Mouse (Mus musculus) liver, embryonic 16.5 days (tissue): Measurements from ENCODE around the gene Ppm1h. TPM values are rescaled to one million over a fixed set of nuclear protein-coding genes. Genes with fewer than 3 reads are reported as not detected.

Experiments used
- ATAC-seq: fragments of 200-750 bp; cut with Nextera tagmentation; 2 replicates; pipeline ENCODE4 v1.8.0; 2017; ENCODE audit warnings: low read depth, mild to moderate bottlenecking, moderate number of reproducible peaks, moderate library complexity
- H3K27ac ChIP-seq: fragments of 300-500 bp; sonication (generic); 2 replicates; pipeline ENCODE4 v1.5.1; 2014; ENCODE audit warnings: mild to moderate bottlenecking, low read length
- H3K27me3 ChIP-seq: fragments of 300-500 bp; sonication (generic); 2 replicates; pipeline ENCODE4 v1.6.1; 2014; ENCODE audit warnings: low read depth, low read length, mixed read lengths; ENCODE audit not compliant: control insufficient read depth, insufficient read depth
- H3K36me3 ChIP-seq: fragments of 300-500 bp; sonication (generic); 2 replicates; pipeline ENCODE4 v1.6.1; 2014; ENCODE audit warnings: mild to moderate bottlenecking; ENCODE audit not compliant: control insufficient read depth, insufficient read depth
- H3K4me1 ChIP-seq: fragments of 300-500 bp; sonication (generic); 2 replicates; pipeline ENCODE4 v1.6.1; 2014; ENCODE audit warnings: low read depth, low read length, mixed read lengths; ENCODE audit not compliant: control insufficient read depth
- H3K4me2 ChIP-seq: fragments of 300-500 bp; sonication (generic); 2 replicates; pipeline ENCODE4 v1.6.1; 2014; ENCODE audit warnings: low read depth, low read length, mixed read lengths
- H3K4me3 ChIP-seq: fragments of 300-500 bp; sonication (generic); 2 replicates; pipeline ENCODE4 v1.5.1; 2014; ENCODE audit warnings: low read depth, mild to moderate bottlenecking, low read length
- H3K9ac ChIP-seq: fragments of 300-500 bp; sonication (generic); 2 replicates; pipeline ENCODE4 v1.6.1; 2014; ENCODE audit warnings: low read depth, low read length
- H3K9me3 ChIP-seq: fragments of 300-500 bp; sonication (generic); replicated peaks from 2 replicates; pipeline ENCODE4 v1.6.1; 2016; ENCODE audit warnings: low read length; ENCODE audit not compliant: control insufficient read depth
- WGBS: fragments of 180-500 bp; shearing (Covaris S2); extraction: QIAGEN DNeasy Blood & Tissue Kit; methylation state at CpG from one replicate; pipeline ENCODE4 v1.1.7; 2014; ENCODE audit not compliant: insufficient replicate concordance; 5-methylcytosine and 5-hydroxymethylcytosine counted together
- polyA plus RNA-seq: library from polyadenylated mRNA; unstranded; fragments of >200 nt; fragmentation: Nextera tagmentation; extraction: Ambion mirVana; gene quantifications from 2 replicates; pipeline ENCODE4 v1.2.1, GENCODE M21; 2015

Gene Ppm1h
- polyA plus RNA-seq, 1 experiment from 2014 or later, result 2.7 TPM

DNA sequence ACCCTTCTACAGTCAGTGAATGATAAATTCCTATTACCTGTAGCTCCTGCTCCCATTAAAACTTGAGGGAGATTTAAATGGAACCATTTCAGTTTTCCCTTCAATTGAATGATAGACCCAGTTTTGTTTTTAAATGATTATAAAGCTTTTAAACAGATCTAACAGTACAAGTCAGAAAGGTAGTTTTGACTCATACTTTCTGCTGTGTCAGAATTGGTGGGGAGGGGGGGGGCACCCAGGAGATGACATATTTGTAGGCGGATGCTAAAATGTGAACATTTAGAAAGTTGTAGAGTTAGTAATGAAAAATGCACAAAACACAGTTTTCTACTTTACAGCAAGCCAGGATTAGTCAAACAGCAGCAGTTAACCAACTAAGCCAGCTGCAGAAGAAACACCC is 76.4 kb downstream of the Ppm1h start:
- no peaks in the 10 kb centered on the region for H3K27me3 ChIP-seq
- no peaks in the 10 kb centered on the region for H3K36me3 ChIP-seq
- no peak overlapping the region for H3K27ac ChIP-seq
- no peak overlapping the region for H3K9ac ChIP-seq
- H3K9me3 ChIP-seq, result no peaks in the 10 kb centered on the region
- H3K4me2 ChIP-seq, result no peak overlapping the region
- H3K4me3 ChIP-seq, result no peak overlapping the region
- H3K4me1 ChIP-seq, result no peaks in the 10 kb centered on the region
- no peak for ATAC-seq
- 61% methylated on average over 1 of the region's 1 CpGs for WGBS

DNA sequence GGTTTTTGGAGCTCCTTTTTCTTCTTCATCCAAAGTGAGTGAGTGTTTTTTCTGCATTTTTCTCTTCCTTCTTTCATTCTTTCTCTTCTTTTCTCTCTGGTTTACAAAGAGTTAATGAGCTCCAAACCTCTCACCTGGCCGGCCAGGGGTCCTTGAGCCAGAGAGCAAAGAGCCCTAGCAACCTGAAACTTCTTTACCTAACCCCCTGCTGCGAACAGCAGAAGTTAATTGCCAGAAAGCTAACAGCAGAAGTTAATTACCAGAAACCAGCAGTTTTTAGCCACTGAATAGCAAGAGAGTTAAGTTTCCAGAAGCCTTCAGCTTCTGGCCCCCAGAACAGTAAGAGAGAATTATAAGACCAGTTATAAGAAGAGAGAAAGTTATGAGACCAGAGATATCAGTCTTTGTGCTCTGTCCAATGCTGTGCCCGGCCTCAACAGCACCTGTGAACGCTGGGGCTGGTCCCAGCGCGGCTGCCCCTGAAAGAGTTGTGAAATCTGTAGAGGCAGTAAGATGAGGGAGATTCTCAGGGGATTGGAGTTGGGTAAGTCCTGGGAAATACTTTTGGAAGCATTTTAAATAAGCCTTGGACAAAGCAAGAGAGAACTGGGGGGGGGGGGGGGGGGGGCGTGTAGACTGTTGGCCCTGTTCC is 78.4 kb downstream of the Ppm1h start:
- ATAC-seq, result 0 out of 2 replicates have a peak, but pooled peaks have one; percentile 16
- no peak overlapping the region for H3K4me3 ChIP-seq
- whole genome bisulfite sequencing, result 37% methylated on average over 7 of the region's 7 CpGs

DNA sequence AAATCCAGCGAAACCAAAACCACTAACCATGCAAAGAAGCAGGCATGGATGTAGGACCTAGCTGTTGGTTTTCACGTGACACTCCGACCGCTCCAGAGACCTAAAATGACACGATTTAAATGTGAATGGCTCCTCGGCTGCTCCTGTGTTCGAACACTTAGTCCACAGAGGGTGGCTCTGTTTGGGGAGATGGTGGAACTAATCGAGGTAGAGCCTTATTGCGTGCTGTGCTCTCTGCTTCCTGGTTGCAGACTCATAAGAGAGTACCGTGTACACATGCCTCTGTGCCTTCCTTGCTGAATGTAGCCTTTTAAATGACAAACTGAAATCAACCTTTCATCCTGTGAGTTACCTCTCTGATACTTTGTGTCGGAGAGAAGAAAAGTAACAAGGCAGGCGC is 79.2 kb downstream of the Ppm1h start:
- ATAC-seq, result no peak
- Histone ChIP-seq H3K4me3 (no peak overlapping the region), H3K9ac (no peak overlapping the region), H3K36me3 (no peaks in the 10 kb centered on the region), H3K27me3 (no peaks in the 10 kb centered on the region), H3K4me1 (no peaks in the 10 kb centered on the region), H3K9me3 (no peaks in the 10 kb centered on the region), H3K27ac (no peak overlapping the region), H3K4me2 (no peak overlapping the region)
- WGBS, result 63% methylated on average over 12 of the region's 12 CpGs

More for the DNA sequence above, 78.4 kb downstream of the Ppm1h start:
- no peaks in the 10 kb centered on the region for H3K4me1 ChIP-seq
- no peak overlapping the region for H3K9ac ChIP-seq
- H3K27ac ChIP-seq, result no peak overlapping the region
- H3K4me2 ChIP-seq, result no peak overlapping the region
- no peaks in the 10 kb centered on the region for H3K9me3 ChIP-seq
- no peaks in the 10 kb centered on the region for H3K36me3 ChIP-seq
- no peaks in the 10 kb centered on the region for H3K27me3 ChIP-seq

DNA sequence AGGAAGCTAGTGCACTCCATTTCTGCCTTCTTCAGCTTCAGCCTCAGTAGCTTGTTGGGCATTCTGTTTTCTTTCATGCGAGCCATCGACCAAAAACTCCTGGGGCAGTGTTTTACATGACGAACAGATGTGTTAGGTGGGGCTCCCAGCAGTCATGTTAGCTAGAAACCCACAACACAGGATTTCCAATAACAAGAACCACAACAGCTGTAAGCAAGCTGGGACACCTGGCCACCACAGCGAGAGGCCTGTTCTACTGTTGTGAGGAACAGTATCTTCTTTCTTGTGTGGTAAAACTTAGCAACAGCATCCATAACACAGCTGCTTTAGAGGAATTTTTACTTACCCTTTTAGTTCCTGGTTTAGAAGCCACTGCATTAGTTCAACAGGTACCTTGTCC is 79.8 kb downstream of the Ppm1h start:
- Histone ChIP-seq H3K9me3 (no peaks in the 10 kb centered on the region), H3K27me3 (no peaks in the 10 kb centered on the region), H3K36me3 (no peaks in the 10 kb centered on the region), H3K4me2 (no peak overlapping the region), H3K27ac (no peak overlapping the region), H3K4me3 (no peak overlapping the region), H3K4me1 (no peaks in the 10 kb centered on the region), H3K9ac (no peak overlapping the region)
- ATAC-seq, result no peak
- WGBS, result 65% methylated on average over 4 of the region's 4 CpGs

DNA sequence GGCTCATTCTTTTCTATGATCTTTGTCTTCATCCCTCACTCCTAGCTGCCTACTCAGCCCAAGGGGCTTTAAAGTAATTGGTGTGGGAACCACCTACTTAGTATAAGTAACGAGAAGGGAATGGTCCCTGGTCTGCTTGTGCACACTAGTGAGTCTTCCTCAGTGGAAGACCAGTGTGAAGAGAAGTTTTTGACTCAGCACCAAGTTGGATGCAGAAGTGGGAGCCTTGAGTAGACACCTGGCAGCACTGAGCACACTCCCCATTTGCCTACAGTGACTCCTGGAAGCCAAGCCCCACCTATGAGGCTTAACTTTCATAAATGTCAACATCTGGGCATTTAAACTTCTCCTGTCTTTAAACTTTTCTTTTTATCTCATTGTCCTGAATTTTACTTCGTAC is 81.2 kb downstream of the Ppm1h start:
- H3K27me3 ChIP-seq, result no peaks in the 10 kb centered on the region
- no peak overlapping the region for H3K27ac ChIP-seq
- H3K4me2 ChIP-seq, result no peak overlapping the region
- no peaks in the 10 kb centered on the region for H3K9me3 ChIP-seq
- no peak for ATAC-seq
- H3K4me1 ChIP-seq, result no peaks in the 10 kb centered on the region
- no peak overlapping the region for H3K4me3 ChIP-seq
- H3K36me3 ChIP-seq, result no peaks in the 10 kb centered on the region
- WGBS, result 57% methylated on average over 2 of the region's 2 CpGs
- no peak overlapping the region for H3K9ac ChIP-seq

DNA sequence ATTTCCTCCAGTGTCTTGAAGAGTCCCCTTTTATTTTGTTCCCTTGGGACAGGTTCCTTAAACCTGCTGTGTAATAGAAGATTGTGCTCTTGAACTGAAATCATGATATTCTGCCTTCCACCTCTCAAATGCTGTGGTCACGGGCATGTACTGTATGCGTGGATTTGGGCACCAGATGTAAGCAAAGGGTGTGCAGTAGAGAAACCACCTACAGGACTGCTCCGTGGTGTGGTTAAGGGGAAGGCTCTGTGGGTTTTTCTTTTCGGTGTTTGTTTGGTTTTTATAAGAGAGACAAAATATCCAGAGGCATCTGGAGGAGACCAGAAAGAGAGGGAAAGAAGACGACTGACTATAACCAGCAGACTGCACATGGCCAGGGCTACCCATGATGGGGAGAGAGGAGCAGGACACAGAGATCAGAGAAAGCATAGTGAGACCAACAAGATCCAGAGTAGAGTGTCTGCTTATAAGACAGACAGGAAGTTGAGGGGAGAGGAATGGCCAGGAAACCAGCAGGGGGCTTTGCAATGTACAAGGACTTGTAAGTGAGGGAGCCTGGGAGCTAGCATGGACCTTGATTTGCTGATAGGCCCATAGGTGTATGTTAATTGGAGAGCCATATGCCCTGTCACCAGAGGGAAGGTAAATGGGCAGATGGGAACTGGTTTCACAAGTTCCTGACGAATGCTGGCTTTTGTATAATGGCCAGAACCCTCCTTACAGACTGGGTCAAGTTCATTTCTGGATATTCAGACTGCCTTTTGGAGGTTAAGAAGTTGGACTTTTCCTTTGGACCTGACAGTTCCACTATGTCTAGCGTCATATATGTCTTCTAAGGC is 82.1 kb downstream of the Ppm1h start:
- Histone ChIP-seq H3K9me3 (no peaks in the 10 kb centered on the region), H3K27ac (no peak overlapping the region), H3K9ac (no peak overlapping the region), H3K27me3 (no peaks in the 10 kb centered on the region), H3K4me1 (no peaks in the 10 kb centered on the region), H3K4me2 (no peak overlapping the region), H3K4me3 (no peak overlapping the region), H3K36me3 (no peaks in the 10 kb centered on the region)
- 35% methylated on average over 7 of the region's 7 CpGs for WGBS
- no peak for ATAC-seq

DNA sequence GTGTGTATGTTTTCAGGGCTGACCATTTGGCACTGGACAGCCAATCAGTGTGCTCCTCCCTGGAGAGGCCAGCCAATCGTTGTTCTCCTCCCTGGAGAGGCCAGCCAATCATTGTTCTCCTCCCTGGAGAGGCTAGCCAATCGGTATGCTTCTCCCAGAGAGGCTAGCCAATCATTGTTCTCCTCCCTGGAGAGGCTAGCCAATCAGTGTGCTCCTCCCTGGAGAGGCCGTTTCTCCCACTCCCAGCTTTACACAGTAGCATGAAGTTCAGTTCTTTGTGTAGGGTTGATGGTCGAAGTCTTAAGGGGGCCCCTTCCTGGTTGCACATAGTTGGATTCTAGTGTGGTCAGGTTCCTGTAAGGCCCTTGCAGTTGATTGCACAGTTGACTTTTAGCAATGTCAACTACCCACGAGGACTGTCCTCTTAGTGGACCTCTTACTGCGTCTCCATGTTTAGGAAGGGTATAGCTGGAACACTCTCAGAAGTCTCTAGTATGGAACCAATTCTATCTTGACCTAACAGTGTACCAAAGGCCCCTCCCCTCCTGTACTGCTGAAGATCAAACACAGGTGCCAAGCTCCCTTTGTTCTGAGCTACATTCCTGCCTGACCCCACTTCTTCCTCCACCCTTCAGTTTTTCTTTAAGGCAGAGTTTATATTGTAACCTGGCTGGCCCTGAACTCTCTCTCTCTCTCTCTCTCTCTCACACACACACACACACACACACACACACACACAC is 84.4 kb downstream of the Ppm1h start:
- no peaks in the 10 kb centered on the region for H3K9me3 ChIP-seq
- no peaks in the 10 kb centered on the region for H3K4me1 ChIP-seq
- H3K9ac ChIP-seq, result no peak overlapping the region
- no peaks in the 10 kb centered on the region for H3K36me3 ChIP-seq
- no peaks in the 10 kb centered on the region for H3K27me3 ChIP-seq
- no peak overlapping the region for H3K4me2 ChIP-seq
- H3K4me3 ChIP-seq, result no peak overlapping the region
- peak; percentile 48; the same call in 1 of the 2 replicates for ATAC-seq
- WGBS, result 54% methylated on average over 6 of the region's 6 CpGs
- H3K27ac ChIP-seq, result no peak overlapping the region

DNA sequence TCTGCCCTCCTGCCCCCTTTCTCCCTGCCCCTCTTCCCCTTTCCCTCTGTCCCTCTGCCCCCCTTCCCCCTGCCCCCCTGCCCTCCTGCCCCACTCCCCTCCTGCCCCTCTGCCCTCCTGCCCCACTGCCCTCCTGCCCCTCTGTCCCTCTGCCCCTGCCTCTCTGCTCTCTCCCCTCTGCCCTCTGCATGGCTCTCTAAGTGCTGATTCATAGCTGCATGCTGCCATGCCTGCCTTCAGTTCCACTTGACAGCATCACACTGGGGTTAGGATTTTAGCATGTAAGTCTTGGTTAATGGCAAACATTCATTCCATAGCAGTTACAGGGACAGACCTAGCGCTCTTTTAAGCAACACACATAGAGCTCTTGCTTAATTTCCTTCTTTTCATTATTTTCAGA is 85.0 kb downstream of the Ppm1h start:
- ATAC-seq, result no peak
- no peaks in the 10 kb centered on the region for H3K36me3 ChIP-seq

DNA sequence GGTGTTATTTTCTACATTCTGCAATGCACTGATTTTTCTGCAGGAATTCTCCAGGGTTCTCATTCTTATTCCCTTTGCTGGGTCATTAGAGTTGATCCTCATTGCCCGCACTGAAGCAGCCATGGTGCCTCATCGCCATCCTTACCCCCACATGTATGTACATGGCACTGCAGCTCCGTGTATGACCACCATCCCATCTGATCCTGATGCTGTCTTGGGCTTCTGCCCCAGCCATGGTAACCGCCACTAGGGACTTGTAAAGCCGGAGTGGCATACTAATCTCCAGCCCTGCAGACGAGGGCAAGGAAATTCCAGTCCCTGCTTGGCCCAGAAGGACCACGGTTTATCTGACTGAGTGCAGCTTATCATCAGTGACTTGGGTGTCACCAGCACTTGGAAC is 86.1 kb downstream of the Ppm1h start:
- ATAC-seq, result no peak
- H3K4me3 ChIP-seq, result no peak overlapping the region
- WGBS, result 50% methylated on average over 7 of the region's 7 CpGs

More for the DNA sequence above, 85.0 kb downstream of the Ppm1h start:
- no peaks in the 10 kb centered on the region for H3K4me1 ChIP-seq
- H3K27ac ChIP-seq, result no peak overlapping the region
- H3K9ac ChIP-seq, result no peak overlapping the region
- no peaks in the 10 kb centered on the region for H3K27me3 ChIP-seq
- no peak overlapping the region for H3K4me3 ChIP-seq
- no peaks in the 10 kb centered on the region for H3K9me3 ChIP-seq
- H3K4me2 ChIP-seq, result no peak overlapping the region
- 42% methylated on average over 1 of the region's 1 CpGs for WGBS

More for the DNA sequence above, 86.1 kb downstream of the Ppm1h start:
- no peaks in the 10 kb centered on the region for H3K27me3 ChIP-seq
- H3K36me3 ChIP-seq, result no peaks in the 10 kb centered on the region
- H3K4me1 ChIP-seq, result no peaks in the 10 kb centered on the region
- no peak overlapping the region for H3K9ac ChIP-seq
- no peaks in the 10 kb centered on the region for H3K9me3 ChIP-seq
- no peak overlapping the region for H3K27ac ChIP-seq
- H3K4me2 ChIP-seq, result no peak overlapping the region
